In genomic region chr2:27835758-27836460, GRCm38 (mm10) we compare ENCODE assay signal across 8 mouse cellular contexts. TPM values are rescaled to one million over a fixed set of nuclear protein-coding genes. Genes with fewer than 3 reads are reported as not detected.
DNase-seq lines count a peak whose midpoint lies in the region.

No protein-coding gene starts in this region.

- intact Hi-C loops in left cerebral cortex, postnatal 10 days (cut with DNase I), result no loop called here

- DNase-seq in 3T3-L1 (ENCODE audit: low read depth, low spot score), result peak; percentile 82
- peak; percentile 77 for DNase-seq in brain, adult 2 months (ENCODE audit: low read depth, low spot score)
- peak; percentile 40 to 48 for DNase-seq in frontal cortex, postnatal 14 days (ENCODE audit: low spot score in 2 of 2)
- peak; percentile 59 to 71 for DNase-seq in left cerebral cortex, postnatal 10 days (ENCODE audit: extremely low spot score in 1 of 2, low spot score in 2 of 2)
- peak; percentile 28 for DNase-seq in retina, embryonic 14.5 days (ENCODE audit: low spot score)
- DNase-seq in adrenal gland, adult 2 months, result no peak
- no peak for DNase-seq in cerebellum, adult 9-11 months
- no peak for DNase-seq in gastrocnemius, postnatal 10 days

RNA-seq across cellular contexts. Expression of gene Col5a1, which starts 50.3 kb away (rescaled TPM):
- total RNA-seq in left cerebral cortex, postnatal 10 days (2021), result 10 to 100 TPM; 10.4 to 13.1 TPM
- 10 to 100 TPM; 36.4 to 37.1 TPM for total RNA-seq in adrenal gland, adult 2 months (2021)
- 20.1 and 21.3 TPM in 2 replicates for polyA plus RNA-seq in adrenal gland, adult 2 months (2012; rRNA removed)
- 100 to 1,000 TPM; 204 to 280 TPM for total RNA-seq in gastrocnemius, postnatal 10 days (2021)

Comparison
In these comparisons a context has a peak if more than half of its experiments do, and no peak if none do; other contexts are left out.
1. DNase-seq: peak in 3T3-L1 (single experiment), brain, adult 2 months (single experiment), frontal cortex, postnatal 14 days (2 of 2), left cerebral cortex, postnatal 10 days (2 of 2) and retina, embryonic 14.5 days (single experiment); none in adrenal gland, adult 2 months (single experiment), cerebellum, adult 9-11 months (single experiment) and gastrocnemius, postnatal 10 days (single experiment).
2. RNA of gene Col5a1, which starts 50.3 kb away (total RNA-seq): 204 to 280 TPM in gastrocnemius, postnatal 10 days; 36.4 to 37.1 TPM in adrenal gland, adult 2 months and 10.4 to 13.1 TPM in left cerebral cortex, postnatal 10 days; every median in the first group is over 4 times any median in the second.